Mouse (Mus musculus) MEL (cell line): ENCODE results near the gene Agap2. TPM values are rescaled to one million over a fixed set of nuclear protein-coding genes. Genes with fewer than 3 reads are reported as not detected.

Experiments
- DNase-seq: peaks from one replicate; pipeline ENCODE4 v3.0.0; 2011; ENCODE audit warnings: low read depth, low spot score
- H3K27ac ChIP-seq: 2 replicates; pipeline ENCODE4 v1.5.1; 2012; ENCODE audit warnings: low read depth, mild to moderate bottlenecking, control low read depth, low read length, moderate library complexity; ENCODE audit not compliant: control insufficient read depth
- H3K27me3 ChIP-seq, 2 experiments: fragments of 150-350 bp in 1 of 2; sonication (generic) in 1 of 2; 2 replicates each; pipeline ENCODE4 v1.6.1; 2012; ENCODE audit warnings: low read length in 2 of 2, mild to moderate bottlenecking in 2 of 2, improper control_type of control experiment in 1 of 2, moderate library complexity in 1 of 2; ENCODE audit not compliant: insufficient read depth in 2 of 2, control insufficient read depth in 1 of 2
- H3K36me3 ChIP-seq, 2 experiments: 2 replicates each; pipeline ENCODE4 v1.6.1; 2012 to 2014; ENCODE audit warnings: low read length in 2 of 2, improper control_type of control experiment in 1 of 2, inconsistent platforms in 1 of 2, mild to moderate bottlenecking in 1 of 2; ENCODE audit not compliant: insufficient read depth in 2 of 2, control insufficient read depth in 1 of 2
- H3K4me1 ChIP-seq, 2 experiments: fragments of 150-350 bp in 1 of 2; sonication (generic) in 1 of 2; 2 replicates each; pipeline ENCODE4 v1.6.1; 2012; ENCODE audit warnings: low read length in 2 of 2, improper control_type of control experiment in 1 of 2, mild to moderate bottlenecking in 1 of 2; ENCODE audit not compliant: insufficient read depth in 2 of 2, control insufficient read depth in 1 of 2
- H3K4me3 ChIP-seq, 2 experiments: fragments of 150-350 bp in 1 of 2; sonication (generic) in 1 of 2; 2 replicates each; pipeline ENCODE4 v1.5.1; 2012; ENCODE audit warnings: low read depth in 2 of 2, low read length in 2 of 2, mild to moderate bottlenecking in 2 of 2, moderate library complexity in 2 of 2, control low read depth in 1 of 2, improper control_type of control experiment in 1 of 2; ENCODE audit not compliant: control insufficient read depth in 1 of 2, insufficient read depth in 1 of 2
- H3K79me2 ChIP-seq: 2 replicates; pipeline ENCODE4 v1.6.1; 2012; ENCODE audit warnings: mild to moderate bottlenecking, low read length, moderate library complexity; ENCODE audit not compliant: control insufficient read depth, poor library complexity, insufficient read depth
- H3K9ac ChIP-seq: 2 replicates; pipeline ENCODE4 v1.6.1; 2012; ENCODE audit warnings: low read depth, mild to moderate bottlenecking, control low read depth, low read length, moderate library complexity; ENCODE audit not compliant: control insufficient read depth, poor library complexity, severe bottlenecking
- H3K9me3 ChIP-seq: fragments of 150-350 bp; sonication (generic); replicated peaks from 2 replicates; pipeline ENCODE4 v1.6.1; 2012; ENCODE audit warnings: mild to moderate bottlenecking, low read length, improper control_type of control experiment, moderate library complexity; ENCODE audit not compliant: insufficient read depth
- BHLHE40 ChIP-seq: IDR thresholded peaks from 2 replicates; pipeline ENCODE4 v1.6.1; 2012; ENCODE audit warnings: low read depth, mild to moderate bottlenecking, inconsistent platforms, low read length, improper control_type of control experiment, borderline replicate concordance
- CHD2 ChIP-seq: IDR thresholded peaks from 2 replicates; pipeline ENCODE4 v1.6.1; 2011; ENCODE audit warnings: low read length, improper control_type of control experiment
- E2F4 ChIP-seq: IDR thresholded peaks from 2 replicates; pipeline ENCODE4 v1.6.1; 2011; ENCODE audit warnings: low read depth, low read length, improper control_type of control experiment, borderline replicate concordance
- EP300 ChIP-seq, 2 experiments: IDR thresholded peaks; 2 replicates each; pipeline ENCODE4 v1.6.1; 2011; ENCODE audit warnings: improper control_type of control experiment in 2 of 2, low read length in 2 of 2, low read depth in 1 of 2, mild to moderate bottlenecking in 1 of 2
- ETS1 ChIP-seq: IDR thresholded peaks from 2 replicates; pipeline ENCODE4 v1.6.1; 2012; ENCODE audit warnings: low read depth, mild to moderate bottlenecking, inconsistent platforms, low read length, improper control_type of control experiment, moderate library complexity
- GATA1 ChIP-seq: IDR thresholded peaks from 2 replicates; pipeline ENCODE4 v1.6.1; 2011; ENCODE audit warnings: low read depth, low read length, improper control_type of control experiment
- HCFC1 ChIP-seq: IDR thresholded peaks from 2 replicates; pipeline ENCODE4 v1.6.1; 2012; ENCODE audit warnings: low read depth, mild to moderate bottlenecking, inconsistent platforms, low read length, improper control_type of control experiment, moderate library complexity
- JUND ChIP-seq: IDR thresholded peaks from 2 replicates; pipeline ENCODE4 v1.6.1; 2011; ENCODE audit warnings: low read depth, mild to moderate bottlenecking, improper control_type of control experiment, low read length
- MAFK ChIP-seq: IDR thresholded peaks from 2 replicates; pipeline ENCODE4 v1.6.1; 2011; ENCODE audit warnings: low read depth, mild to moderate bottlenecking, low read length, improper control_type of control experiment, borderline replicate concordance
- MAX ChIP-seq: IDR thresholded peaks from 2 replicates; pipeline ENCODE4 v1.6.1; 2011; ENCODE audit warnings: low read length, improper control_type of control experiment
- MEF2A ChIP-seq: IDR thresholded peaks from 2 replicates; pipeline ENCODE4 v1.6.1; 2014; ENCODE audit warnings: low read depth, mild to moderate bottlenecking, inconsistent platforms, low read length, improper control_type of control experiment; ENCODE audit not compliant: poor library complexity, insufficient replicate concordance, severe bottlenecking; ENCODE audit errors: extremely low read depth
- MXI1 ChIP-seq: IDR thresholded peaks from 2 replicates; pipeline ENCODE4 v1.6.1; 2011; ENCODE audit warnings: mild to moderate bottlenecking, low read depth, low read length, improper control_type of control experiment
- NRF1 ChIP-seq: IDR thresholded peaks from 2 replicates; pipeline ENCODE4 v1.6.1; 2014; ENCODE audit warnings: low read depth, mild to moderate bottlenecking, inconsistent platforms, low read length, improper control_type of control experiment, moderate library complexity; ENCODE audit not compliant: poor library complexity, insufficient read depth, severe bottlenecking
- POLR2AphosphoS5 ChIP-seq: IDR thresholded peaks from 2 replicates; pipeline ENCODE4 v1.6.1; 2012; ENCODE audit warnings: low read depth, borderline replicate concordance, mild to moderate bottlenecking, inconsistent platforms, low read length, moderate library complexity, mixed read lengths
- RAD21 ChIP-seq: IDR thresholded peaks from 2 replicates; pipeline ENCODE4 v1.6.1; 2011; ENCODE audit warnings: mild to moderate bottlenecking, low read depth, low read length, improper control_type of control experiment
- RCOR1 ChIP-seq: IDR thresholded peaks from 2 replicates; pipeline ENCODE4 v1.6.1; 2012; ENCODE audit warnings: low read depth, mild to moderate bottlenecking, inconsistent platforms, low read length, improper control_type of control experiment
- SMC3 ChIP-seq: IDR thresholded peaks from 2 replicates; pipeline ENCODE4 v1.6.1; 2011; ENCODE audit warnings: low read depth, low read length, improper control_type of control experiment
- TBP ChIP-seq: IDR thresholded peaks from 2 replicates; pipeline ENCODE4 v1.8.0; 2011; ENCODE audit warnings: low read depth, low read length, improper control_type of control experiment
- TCF12 ChIP-seq: IDR thresholded peaks from 2 replicates; pipeline ENCODE4 v1.6.1; 2014; ENCODE audit warnings: low read depth, mild to moderate bottlenecking, inconsistent platforms, low read length, improper control_type of control experiment, moderate library complexity
- UBTF ChIP-seq: IDR thresholded peaks from 2 replicates; pipeline ENCODE4 v1.6.1; 2012; ENCODE audit warnings: low read depth, mild to moderate bottlenecking, inconsistent platforms, low read length, improper control_type of control experiment, moderate library complexity, borderline replicate concordance; ENCODE audit not compliant: insufficient read depth
- USF1 ChIP-seq: IDR thresholded peaks from 2 replicates; pipeline ENCODE4 v1.6.1; 2014; ENCODE audit warnings: low read depth, mild to moderate bottlenecking, inconsistent platforms, low read length, improper control_type of control experiment, moderate library complexity
- ZC3H11A ChIP-seq: IDR thresholded peaks from 2 replicates; pipeline ENCODE4 v1.6.1; 2012; ENCODE audit warnings: low read depth, mild to moderate bottlenecking, inconsistent platforms, low read length, improper control_type of control experiment
- ZKSCAN1 ChIP-seq: IDR thresholded peaks from 2 replicates; pipeline ENCODE4 v1.6.1; 2012; ENCODE audit warnings: low read depth, mild to moderate bottlenecking, inconsistent platforms, low read length, improper control_type of control experiment, moderate library complexity
- ZNF384 ChIP-seq: IDR thresholded peaks from 2 replicates; pipeline ENCODE4 v1.6.1; 2012; ENCODE audit warnings: low read depth, mild to moderate bottlenecking, inconsistent platforms, low read length, improper control_type of control experiment
- polyA plus RNA-seq, 2 experiments: library from polyadenylated mRNA; stranded (reverse) in 1 of 2; unstranded in 1 of 2; fragments of >175 nt in 1 of 2; fragments of >200 nt in 1 of 2; gene quantifications; 2 replicates each; pipeline versions ENCODE4 v1.2.1 to v1.2.4; 2012; ENCODE audit warnings: low replicate concordance in 2 of 2, low read depth in 1 of 2; ENCODE audit not compliant: insufficient read length in 2 of 2, insufficient read depth in 1 of 2, missing spikeins in 1 of 2
- total RNA-seq: library from RNA; depleted of rRNA; stranded (reverse); fragments of 300-350 nt; gene quantifications from 2 replicates; pipeline ENCODE4 v1.2.3, GENCODE M21; 2012

Gene Agap2
- total and polyA plus RNA-seq, 3 experiments: 0.04 to 0.46 TPM; not detected in 1

GRCm38 (mm10) chr10:127094382-127094802 lies 19.3 kb downstream of the Agap2 start:
- no peak overlapping the region for H3K9ac ChIP-seq
- TF ChIP-seq MAFK (no peak), NRF1 (no peak), E2F4 (no peak), CHD2 (no peak), EP300 (IDR thresholded peaks at IDR 0.05; ENCODE audit: low read depth in 1 of 2, low read length in 2 of 2) (no peak), TBP (no peak), RAD21 (no peak), UBTF (no peak)
- no peaks in the 10 kb centered on the region for H3K79me2 ChIP-seq
- no peaks in the 10 kb centered on the region for H3K4me1 ChIP-seq
- H3K36me3 ChIP-seq: no peaks in the 10 kb centered on the region
- no peak for DNase-seq
- H3K4me3 ChIP-seq: no peak overlapping the region
- no peaks in the 10 kb centered on the region for H3K27me3 ChIP-seq
- H3K27ac ChIP-seq: no peak overlapping the region
- H3K9me3 ChIP-seq: no peaks in the 10 kb centered on the region

GRCm38 (mm10) chr10:127098514-127098913 lies 23.4 kb downstream of the Agap2 start:
- Histone ChIP-seq H3K27me3 (no peaks in the 10 kb centered on the region), H3K9me3 (no peaks in the 10 kb centered on the region)
- TF ChIP-seq ZKSCAN1 (no peak), USF1 (no peak)
- TF ChIP-seq, all 39 proteins: peak for 0
- H3K79me2 ChIP-seq: no peaks in the 10 kb centered on the region
- no peak for DNase-seq
- H3K36me3 ChIP-seq: peaks cover 2% of the 10 kb centered on the region in 2 experiments; a peak in 2 of 4 replicates
- H3K27ac ChIP-seq: no peak overlapping the region
- H3K4me1 ChIP-seq: peaks cover 2 to 13% of the 10 kb centered on the region in 2 experiments
- H3K4me3 ChIP-seq: no peak overlapping the region
- no peak overlapping the region for H3K9ac ChIP-seq

GRCm38 (mm10) chr10:127099191-127099590 lies 24.1 kb downstream of the Agap2 start:
- Histone ChIP-seq H3K27ac (no peak overlapping the region), H3K9me3 (no peaks in the 10 kb centered on the region), H3K27me3 (no peaks in the 10 kb centered on the region), H3K4me3 (no peak overlapping the region), H3K4me1 (peaks cover 2 to 20% of the 10 kb centered on the region in 2 experiments), H3K36me3 (peaks cover 2 to 7% of the 10 kb centered on the region in 2 experiments; a peak in 2 of 4 replicates), H3K79me2 (no peaks in the 10 kb centered on the region), H3K9ac (no peak overlapping the region)
- TF ChIP-seq UBTF: no peak
- TF ChIP-seq RCOR1: no peak
- TF ChIP-seq BHLHE40: no peak
- TF ChIP-seq RAD21: no peak
- TF ChIP-seq ZNF384: no peak
- no peak for TF ChIP-seq MXI1
- TF ChIP-seq CHD2: no peak
- TF ChIP-seq ZKSCAN1: no peak
- TF ChIP-seq TCF12: no peak
- no peak for TF ChIP-seq SMC3
- TF ChIP-seq POLR2AphosphoS5: no peak
- TF ChIP-seq NRF1: no peak
- TF ChIP-seq JUND: no peak
- TF ChIP-seq GATA1: no peak
- TF ChIP-seq ZC3H11A: no peak
- no peak for TF ChIP-seq E2F4
- TF ChIP-seq MAX: no peak
- TF ChIP-seq HCFC1: no peak
- TF ChIP-seq MEF2A: no peak
- TF ChIP-seq ETS1: no peak
- no peak for DNase-seq
